Mouse (Mus musculus) heart, embryonic 16.5 days (tissue): ENCODE data around the gene Rbm28. TPM values are rescaled to one million over a fixed set of nuclear protein-coding genes. Genes with fewer than 3 reads are reported as not detected.

Experiments used
- ATAC-seq: fragments of 200-750 bp; cut with Nextera tagmentation; replicated peaks from 2 replicates; pipeline ENCODE4 v1.8.0; 2017; ENCODE audit warnings: moderate number of reproducible peaks; ENCODE audit not compliant: insufficient read depth, low FRiP score; ENCODE audit errors: extremely low read depth
- H3K27ac ChIP-seq: fragments of 300-500 bp; sonication (generic); 2 replicates; pipeline ENCODE4 v1.5.1; 2014; ENCODE audit warnings: mild to moderate bottlenecking, low read length, control low read depth, moderate library complexity
- H3K27me3 ChIP-seq: fragments of 300-500 bp; sonication (generic); 2 replicates; pipeline ENCODE4 v1.6.1; 2014; ENCODE audit warnings: low read length, mixed read lengths; ENCODE audit not compliant: control insufficient read depth, insufficient read depth
- H3K36me3 ChIP-seq: fragments of 300-500 bp; sonication (generic); 2 replicates; pipeline ENCODE4 v1.6.1; 2014; ENCODE audit not compliant: control insufficient read depth, insufficient read depth
- H3K4me1 ChIP-seq: fragments of 300-500 bp; sonication (generic); 2 replicates; pipeline ENCODE4 v1.6.1; 2014; ENCODE audit warnings: low read length, mixed read lengths; ENCODE audit not compliant: control insufficient read depth, insufficient read depth
- H3K4me2 ChIP-seq: fragments of 300-500 bp; sonication (generic); 2 replicates; pipeline ENCODE4 v1.6.1; 2014; ENCODE audit warnings: low read depth, mild to moderate bottlenecking, control low read depth, low read length
- H3K4me3 ChIP-seq: fragments of 300-500 bp; sonication (generic); 2 replicates; pipeline ENCODE4 v1.5.1; 2014; ENCODE audit warnings: mild to moderate bottlenecking, control low read depth, low read length
- H3K9ac ChIP-seq: fragments of 300-500 bp; sonication (generic); 2 replicates; pipeline ENCODE4 v1.6.1; 2014; ENCODE audit warnings: low read length, control low read depth
- H3K9me3 ChIP-seq: fragments of 300-500 bp; sonication (generic); replicated peaks from 2 replicates; pipeline ENCODE4 v1.6.1; 2016; ENCODE audit warnings: low read length; ENCODE audit not compliant: control insufficient read depth
- WGBS: fragments of 180-500 bp; shearing (Covaris S2); extraction: QIAGEN DNeasy Blood & Tissue Kit; methylation state at CpG from one replicate; pipeline ENCODE4 v1.1.7; 2014; 5-methylcytosine and 5-hydroxymethylcytosine counted together
- microRNA-seq: library from miRNA; unstranded; fragments of <30 nt; microRNA quantifications from one replicate; pipeline ENCODE4, GENCODE M21; 2017
- polyA plus RNA-seq: library from polyadenylated mRNA; unstranded; fragments of >200 nt; fragmentation: Nextera tagmentation; extraction: Ambion mirVana; gene quantifications from 2 replicates; pipeline ENCODE4 v1.2.1, GENCODE M21; 2015

Gene Rbm28
- polyA plus RNA-seq, 1 experiment from 2014 or later = 23.5 TPM

- H3K4me1 ChIP-seq = no peaks in the 10 kb centered on the region
- 68% methylated on average over 10 of the region's 10 CpGs for WGBS
- no peaks in the 10 kb centered on the region for H3K36me3 ChIP-seq
- no peak overlapping the region for H3K4me3 ChIP-seq
- no peaks in the 10 kb centered on the region for H3K27me3 ChIP-seq
- H3K9me3 ChIP-seq = no peaks in the 10 kb centered on the region
- H3K27ac ChIP-seq = no peak overlapping the region
- no peak for ATAC-seq
- H3K9ac ChIP-seq = no peak overlapping the region
- H3K4me2 ChIP-seq = no peak overlapping the region
Observed at GRCm38 (mm10) chr6:29081826-29082363, 82.9 kb downstream of the Rbm28 start.

GRCm38 (mm10) chr6:29079291-29079690 is 85.5 kb downstream of the Rbm28 start:
- H3K9ac ChIP-seq = no peak overlapping the region
- WGBS = 48% methylated on average over 4 of the region's 4 CpGs
- ATAC-seq = no peak

GRCm38 (mm10) chr6:29074133-29074469 is 90.7 kb downstream of the Rbm28 start:
- H3K27ac ChIP-seq = no peak overlapping the region
- no peaks in the 10 kb centered on the region for H3K9me3 ChIP-seq
- H3K36me3 ChIP-seq = no peaks in the 10 kb centered on the region
- no peaks in the 10 kb centered on the region for H3K4me1 ChIP-seq
- no peak overlapping the region for H3K9ac ChIP-seq
- ATAC-seq = no peak
- H3K4me2 ChIP-seq = no peak overlapping the region
- no peak overlapping the region for H3K4me3 ChIP-seq
- no peaks in the 10 kb centered on the region for H3K27me3 ChIP-seq

More at GRCm38 (mm10) chr6:29079291-29079690, 85.5 kb downstream of the Rbm28 start:
- no peaks in the 10 kb centered on the region for H3K36me3 ChIP-seq
- no peak overlapping the region for H3K27ac ChIP-seq
- no peaks in the 10 kb centered on the region for H3K9me3 ChIP-seq
- no peaks in the 10 kb centered on the region for H3K27me3 ChIP-seq
- H3K4me3 ChIP-seq = no peak overlapping the region
- H3K4me1 ChIP-seq = no peaks in the 10 kb centered on the region
- H3K4me2 ChIP-seq = no peak overlapping the region

Small RNA genes within 50 kb of the gene (microRNA-seq; reads per million reads assigned to microRNA genes)
- gene Gm24303 = not detected

Other genes with a start within 250 kb of the Rbm28 start
- not detected in 2 replicates for gene Lep, start 104.8 kb downstream of the Rbm28 start, polyA plus RNA-seq
- 1.1 and 1.2 TPM in 2 replicates for gene Prrt4, start 14.6 kb upstream of the Rbm28 start, polyA plus RNA-seq
- gene Impdh1, start 51.4 kb upstream of the Rbm28 start, polyA plus RNA-seq = 42.7 and 48.4 TPM in 2 replicates
- 23.4 and 25.4 TPM in 2 replicates for gene Hilpda, start 107.5 kb upstream of the Rbm28 start, polyA plus RNA-seq
- gene Fam71f2, start 114.6 kb upstream of the Rbm28 start, polyA plus RNA-seq = 0.29 TPM in 1 of 2 replicates, not detected in the other
- gene Fam71f1, start 154.1 kb upstream of the Rbm28 start, polyA plus RNA-seq = not detected in 2 replicates
- 403 and 405 TPM in 2 replicates for gene Calu, start 183.1 kb upstream of the Rbm28 start, polyA plus RNA-seq
- 0.62 and 0.76 TPM in 2 replicates for gene Opn1sw, start 223.5 kb upstream of the Rbm28 start, polyA plus RNA-seq
- 21.6 and 22.7 TPM in 2 replicates for gene Ccdc136, start 231.3 kb upstream of the Rbm28 start, polyA plus RNA-seq